Mouse (Mus musculus): ENCODE measurements around the gene P2rx6.
"Not testable (repeated sequence)": the region's sequence is repeated elsewhere in the genome, so short reads cannot be mapped to it uniquely, and the experiment has no call there.

The P2rx6 gene

GRCm38 (mm10) chr16:17563580-17563979, 1.9 kb downstream of the P2rx6 start:
- DNase-seq, result no peak

GRCm38 (mm10) chr16:17564221-17564620, 2.5 kb downstream of the P2rx6 start:
- no peak for DNase-seq

GRCm38 (mm10) chr16:17564771-17565170, 3.1 kb downstream of the P2rx6 start:
- DNase-seq, result no peak

GRCm38 (mm10) chr16:17566186-17566585, 4.5 kb downstream of the P2rx6 start:
- DNase-seq, result no peak

GRCm38 (mm10) chr16:17575870-17576824, 14.5 kb downstream of the P2rx6 start:
- DNase-seq, result peak; percentile 27

- DNase-seq, result no peak
Measured at GRCm38 (mm10) chr16:17576825-17577215, 15.1 kb downstream of the P2rx6 start.

- peak; percentile 38 for DNase-seq
Measured at GRCm38 (mm10) chr16:17583064-17583463, 21.4 kb downstream of the P2rx6 start, which contains the start of gene Slc7a4. Slc7a4 (minus strand) TSS chr16:17583214.

- no peak for DNase-seq
Measured at GRCm38 (mm10) chr16:17584555-17584954, 22.9 kb downstream of the P2rx6 start.

- DNase-seq, result no peak
Measured at GRCm38 (mm10) chr16:17590731-17591130, 29.0 kb downstream of the P2rx6 start.

GRCm38 (mm10) chr16:17600944-17601562, 39.4 kb downstream of the P2rx6 start:
- DNase-seq, result no peak

GRCm38 (mm10) chr16:17604941-17605340, 43.3 kb downstream of the P2rx6 start:
- DNase-seq, result no peak

GRCm38 (mm10) chr16:17605684-17606083, 44.0 kb downstream of the P2rx6 start:
- DNase-seq, result no peak

- no peak for DNase-seq
Measured at GRCm38 (mm10) chr16:17611383-17611782, 49.7 kb downstream of the P2rx6 start.

GRCm38 (mm10) chr16:17614740-17615139, 53.1 kb downstream of the P2rx6 start:
- not testable (repeated sequence) for DNase-seq

GRCm38 (mm10) chr16:17616212-17616611, 54.5 kb downstream of the P2rx6 start:
- no peak for DNase-seq

GRCm38 (mm10) chr16:17617922-17618565, 56.4 kb downstream of the P2rx6 start:
- DNase-seq, result peak; percentile 64

- peak; percentile 93 for DNase-seq
Measured at GRCm38 (mm10) chr16:17619198-17620105, 57.8 kb downstream of the P2rx6 start, which contains the start of gene Smpd4. Smpd4 (plus strand) TSS chr16:17619354.

GRCm38 (mm10) chr16:17621936-17622335, 60.3 kb downstream of the P2rx6 start:
- no peak for DNase-seq

- DNase-seq, result no peak
Measured at GRCm38 (mm10) chr16:17625488-17626268, 64.0 kb downstream of the P2rx6 start.

GRCm38 (mm10) chr16:17626269-17626555, 64.5 kb downstream of the P2rx6 start:
- no peak for DNase-seq

All from thymus, postnatal 14 days (tissue).